Mouse (Mus musculus): ENCODE measurements around the gene Grin3a. TPM values are rescaled to one million over a fixed set of nuclear protein-coding genes. Genes with fewer than 3 reads are reported as not detected.

Gene Grin3a
- polyA plus RNA-seq, 1 experiment from 2014 or later = 2.1 TPM

DNA sequence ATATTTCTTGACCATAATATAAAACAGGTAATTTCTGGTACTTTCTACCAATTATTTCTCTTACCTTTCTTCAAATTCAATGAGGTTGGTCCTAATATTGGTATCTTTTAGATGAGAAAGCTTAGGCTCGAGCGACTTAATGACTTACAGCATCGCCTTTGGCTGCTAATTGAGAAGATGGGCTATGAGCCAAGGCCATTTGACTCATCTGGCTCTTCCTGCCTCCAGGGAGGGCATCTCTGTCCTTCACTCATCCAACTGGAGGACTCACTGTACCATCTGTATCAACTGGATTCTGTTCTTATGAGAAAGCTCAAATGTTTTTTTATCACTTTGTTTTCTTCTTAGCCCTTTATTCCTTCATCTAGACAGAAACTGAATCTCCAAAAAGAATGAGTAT lies 31.7 kb downstream of the Grin3a start:
- Histone ChIP-seq H3K27ac (ENCODE audit: low read length) (no peak overlapping the region), H3K9me3 (ENCODE audit: control insufficient read depth, low read depth, low read length) (no peaks in the 10 kb centered on the region), H3K4me2 (replicated peaks; ENCODE audit: low read depth, low read length) (no peak overlapping the region), H3K27me3 (ENCODE audit: control insufficient read depth, insufficient read depth, low read length) (no peaks in the 10 kb centered on the region), H3K36me3 (ENCODE audit: control insufficient read depth, insufficient read depth, low read length) (no peaks in the 10 kb centered on the region), H3K4me3 (ENCODE audit: low read depth, low read length) (no peak overlapping the region), H3K9ac (replicated peaks; ENCODE audit: low read depth, low read length) (no peak overlapping the region), H3K4me1 (ENCODE audit: control insufficient read depth, insufficient read depth, low read length) (no peaks in the 10 kb centered on the region)
- 84% methylated on average over 3 of the region's 3 CpGs for WGBS
- ATAC-seq (ENCODE audit: insufficient number of reproducible peaks, insufficient read depth, low FRiP score, low read depth) = no peak

- H3K4me2 ChIP-seq (replicated peaks; ENCODE audit: low read depth, low read length) = no peak overlapping the region
- no peaks in the 10 kb centered on the region for H3K36me3 ChIP-seq (ENCODE audit: control insufficient read depth, insufficient read depth, low read length)
- H3K4me3 ChIP-seq (ENCODE audit: low read depth, low read length) = no peak overlapping the region
- no peaks in the 10 kb centered on the region for H3K27me3 ChIP-seq (ENCODE audit: control insufficient read depth, insufficient read depth, low read length)
- no peak overlapping the region for H3K9ac ChIP-seq (replicated peaks; ENCODE audit: low read depth, low read length)
- no peak for ATAC-seq (ENCODE audit: insufficient number of reproducible peaks, insufficient read depth, low FRiP score, low read depth)
- no peaks in the 10 kb centered on the region for H3K4me1 ChIP-seq (ENCODE audit: control insufficient read depth, insufficient read depth, low read length)
- no peaks in the 10 kb centered on the region for H3K9me3 ChIP-seq (ENCODE audit: control insufficient read depth, low read depth, low read length)
- H3K27ac ChIP-seq (ENCODE audit: low read length) = no peak overlapping the region
These were observed 38.8 kb downstream of the Grin3a start for GRCm38 (mm10) chr4:49806791-49807190.

DNA sequence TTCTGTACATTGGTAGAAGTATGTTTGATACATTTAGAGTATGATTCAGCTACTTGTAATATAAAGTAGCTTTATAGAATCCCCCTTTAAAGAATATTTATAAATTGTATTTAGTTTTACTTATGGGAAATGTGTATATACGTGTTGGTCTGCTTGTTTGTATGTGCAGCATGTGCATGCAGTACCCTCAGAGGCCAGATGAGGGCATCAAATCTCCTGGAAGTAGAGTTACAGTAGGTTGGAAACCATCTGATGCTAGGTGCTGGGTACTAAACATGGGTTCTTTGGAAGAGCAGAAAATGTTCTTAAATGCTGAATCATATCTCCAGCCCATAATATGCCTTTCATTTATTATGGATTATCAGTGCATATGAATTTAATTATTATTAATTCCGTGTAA lies 46.2 kb downstream of the Grin3a start:
- no peak overlapping the region for H3K27ac ChIP-seq (ENCODE audit: low read length)
- no peaks in the 10 kb centered on the region for H3K36me3 ChIP-seq (ENCODE audit: control insufficient read depth, insufficient read depth, low read length)
- H3K27me3 ChIP-seq (ENCODE audit: control insufficient read depth, insufficient read depth, low read length) = no peaks in the 10 kb centered on the region
- no peak overlapping the region for H3K9ac ChIP-seq (replicated peaks; ENCODE audit: low read depth, low read length)
- no peaks in the 10 kb centered on the region for H3K9me3 ChIP-seq (ENCODE audit: control insufficient read depth, low read depth, low read length)
- no peak overlapping the region for H3K4me2 ChIP-seq (replicated peaks; ENCODE audit: low read depth, low read length)
- no peak overlapping the region for H3K4me3 ChIP-seq (ENCODE audit: low read depth, low read length)
- WGBS = 87% methylated on average over 2 of the region's 2 CpGs
- no peaks in the 10 kb centered on the region for H3K4me1 ChIP-seq (ENCODE audit: control insufficient read depth, insufficient read depth, low read length)
- ATAC-seq (ENCODE audit: insufficient number of reproducible peaks, insufficient read depth, low FRiP score, low read depth) = no peak

DNA sequence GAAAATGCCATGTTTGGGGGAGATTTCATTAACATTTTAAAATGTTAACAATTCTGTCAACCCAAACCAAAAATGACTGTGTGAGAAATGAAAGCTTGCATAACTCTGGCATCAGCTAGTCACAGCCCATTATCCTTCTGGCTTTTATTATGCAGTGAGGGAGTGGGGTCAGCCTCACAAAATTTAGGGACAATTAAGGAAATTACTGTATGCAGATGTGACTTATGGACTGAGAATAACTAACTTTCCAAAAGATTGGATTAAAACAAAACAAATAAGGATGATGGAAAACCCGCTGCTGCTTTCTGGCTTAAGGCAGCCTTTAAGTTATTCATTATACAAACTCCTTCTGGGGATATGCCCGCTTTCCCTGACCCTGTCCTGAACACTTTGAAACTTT lies 56.6 kb downstream of the Grin3a start:
- Histone ChIP-seq H3K9ac (replicated peaks; ENCODE audit: low read depth, low read length) (no peak overlapping the region), H3K27ac (ENCODE audit: low read length) (no peak overlapping the region), H3K4me3 (ENCODE audit: low read depth, low read length) (no peak overlapping the region), H3K27me3 (ENCODE audit: control insufficient read depth, insufficient read depth, low read length) (no peaks in the 10 kb centered on the region), H3K4me1 (ENCODE audit: control insufficient read depth, insufficient read depth, low read length) (no peaks in the 10 kb centered on the region), H3K4me2 (replicated peaks; ENCODE audit: low read depth, low read length) (no peak overlapping the region), H3K36me3 (ENCODE audit: control insufficient read depth, insufficient read depth, low read length) (no peaks in the 10 kb centered on the region), H3K9me3 (ENCODE audit: control insufficient read depth, low read depth, low read length) (no peaks in the 10 kb centered on the region)
- ATAC-seq (ENCODE audit: insufficient number of reproducible peaks, insufficient read depth, low FRiP score, low read depth) = no peak
- 56% methylated on average over 2 of the region's 2 CpGs for WGBS

GRCm38 (mm10) chr4:49742847-49743246 lies 102.7 kb downstream of the Grin3a start:
- Histone ChIP-seq H3K4me2 (replicated peaks; ENCODE audit: low read depth, low read length) (no peak overlapping the region), H3K27ac (ENCODE audit: low read length) (no peak overlapping the region), H3K27me3 (ENCODE audit: control insufficient read depth, insufficient read depth, low read length) (no peaks in the 10 kb centered on the region), H3K9ac (replicated peaks; ENCODE audit: low read depth, low read length) (no peak overlapping the region), H3K4me1 (ENCODE audit: control insufficient read depth, insufficient read depth, low read length) (no peaks in the 10 kb centered on the region), H3K9me3 (ENCODE audit: control insufficient read depth, low read depth, low read length) (no peaks in the 10 kb centered on the region), H3K36me3 (ENCODE audit: control insufficient read depth, insufficient read depth, low read length) (no peaks in the 10 kb centered on the region), H3K4me3 (ENCODE audit: low read depth, low read length) (no peak overlapping the region)
- WGBS = 78% methylated on average over 5 of the region's 5 CpGs
- no peak for ATAC-seq (ENCODE audit: insufficient number of reproducible peaks, insufficient read depth, low FRiP score, low read depth)

GRCm38 (mm10) chr4:49741942-49742341 lies 103.6 kb downstream of the Grin3a start:
- Histone ChIP-seq H3K27ac (ENCODE audit: low read length) (no peak overlapping the region), H3K4me3 (ENCODE audit: low read depth, low read length) (no peak overlapping the region), H3K9ac (replicated peaks; ENCODE audit: low read depth, low read length) (no peak overlapping the region), H3K4me2 (replicated peaks; ENCODE audit: low read depth, low read length) (no peak overlapping the region), H3K36me3 (ENCODE audit: control insufficient read depth, insufficient read depth, low read length) (no peaks in the 10 kb centered on the region), H3K9me3 (ENCODE audit: control insufficient read depth, low read depth, low read length) (no peaks in the 10 kb centered on the region), H3K4me1 (ENCODE audit: control insufficient read depth, insufficient read depth, low read length) (no peaks in the 10 kb centered on the region), H3K27me3 (ENCODE audit: control insufficient read depth, insufficient read depth, low read length) (no peaks in the 10 kb centered on the region)
- WGBS = 88% methylated on average over 2 of the region's 2 CpGs
- no peak for ATAC-seq (ENCODE audit: insufficient number of reproducible peaks, insufficient read depth, low FRiP score, low read depth)

DNA sequence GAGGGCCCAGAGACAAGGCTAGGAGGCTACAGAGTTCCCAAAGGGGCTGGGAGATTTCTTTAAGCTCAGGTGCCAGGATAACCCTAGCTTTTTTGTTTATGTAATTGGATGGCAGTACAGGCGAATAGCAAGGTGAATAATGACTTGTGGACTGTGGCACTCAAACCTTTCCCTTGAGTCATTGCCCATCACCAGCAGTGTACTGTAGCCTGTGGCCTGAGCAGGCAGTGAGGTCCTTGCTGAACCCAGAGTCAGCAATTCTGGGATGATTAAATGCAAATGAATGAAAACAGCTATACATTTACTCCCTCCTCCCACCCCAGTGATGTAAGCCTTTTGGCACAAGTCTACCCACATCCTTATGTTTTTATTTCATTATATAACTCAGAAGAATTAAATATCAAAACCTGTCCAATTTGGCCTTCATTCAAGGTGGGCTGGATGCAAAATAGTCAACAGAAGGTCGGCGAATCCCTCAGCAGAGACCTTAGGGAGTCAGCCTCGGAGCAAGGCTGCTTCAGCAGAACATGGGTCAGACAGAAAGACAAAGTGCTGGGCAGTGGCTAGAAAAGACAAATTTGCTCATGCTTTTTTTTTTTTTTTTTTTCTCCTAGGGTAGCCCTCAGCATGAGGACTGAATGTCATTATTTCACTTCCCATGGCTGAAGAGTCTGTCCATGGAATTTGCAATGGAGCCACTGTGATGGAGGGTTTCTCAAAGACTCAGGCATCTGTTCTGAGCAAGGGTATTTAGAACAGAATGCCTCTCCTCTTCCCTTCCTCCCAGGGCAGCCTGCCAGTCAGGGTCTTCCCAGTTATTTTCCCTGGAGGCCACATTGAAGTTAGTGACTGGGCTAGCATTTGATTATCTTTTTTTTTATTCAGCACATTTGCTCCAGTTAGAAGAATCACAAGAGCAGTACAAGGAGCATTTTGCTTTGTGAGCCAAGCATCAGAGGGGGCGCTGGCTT lies 104.5 kb downstream of the Grin3a start:
- WGBS = 73% methylated on average over 5 of the region's 5 CpGs
- ATAC-seq (ENCODE audit: insufficient number of reproducible peaks, insufficient read depth, low FRiP score, low read depth) = no peak
- Histone ChIP-seq H3K27me3 (ENCODE audit: control insufficient read depth, insufficient read depth, low read length) (no peaks in the 10 kb centered on the region), H3K9ac (replicated peaks; ENCODE audit: low read depth, low read length) (no peak overlapping the region), H3K4me1 (ENCODE audit: control insufficient read depth, insufficient read depth, low read length) (no peaks in the 10 kb centered on the region), H3K27ac (ENCODE audit: low read length) (no peak overlapping the region), H3K36me3 (ENCODE audit: control insufficient read depth, insufficient read depth, low read length) (no peaks in the 10 kb centered on the region), H3K9me3 (ENCODE audit: control insufficient read depth, low read depth, low read length) (no peaks in the 10 kb centered on the region), H3K4me3 (ENCODE audit: low read depth, low read length) (no peak overlapping the region), H3K4me2 (replicated peaks; ENCODE audit: low read depth, low read length) (no peak overlapping the region)

DNA sequence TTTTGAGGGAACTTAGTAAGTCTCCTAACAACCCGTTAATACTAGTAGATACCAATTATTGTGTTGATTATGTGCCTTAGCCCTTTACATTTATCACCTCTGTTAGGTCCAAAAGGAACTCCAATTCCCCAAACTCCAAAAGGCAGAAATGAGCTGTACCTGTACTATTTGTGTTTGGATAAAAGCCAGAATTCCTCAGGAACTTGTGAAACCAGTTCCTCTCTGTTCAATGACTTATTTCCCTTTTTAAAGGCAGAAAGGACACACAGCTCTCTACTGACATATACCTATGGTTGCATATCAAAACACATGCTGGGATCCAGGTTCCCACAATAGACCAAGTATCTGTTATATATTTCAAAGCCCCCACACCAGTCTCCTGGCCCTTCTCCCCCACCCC lies 106.0 kb downstream of the Grin3a start:
- no peak for ATAC-seq (ENCODE audit: insufficient number of reproducible peaks, insufficient read depth, low FRiP score, low read depth)
- WGBS = 66% methylated on average over 1 of the region's 1 CpGs
- Histone ChIP-seq H3K9me3 (ENCODE audit: control insufficient read depth, low read depth, low read length) (no peaks in the 10 kb centered on the region), H3K9ac (replicated peaks; ENCODE audit: low read depth, low read length) (no peak overlapping the region), H3K27ac (ENCODE audit: low read length) (no peak overlapping the region), H3K4me2 (replicated peaks; ENCODE audit: low read depth, low read length) (no peak overlapping the region), H3K4me3 (ENCODE audit: low read depth, low read length) (no peak overlapping the region), H3K27me3 (ENCODE audit: control insufficient read depth, insufficient read depth, low read length) (no peaks in the 10 kb centered on the region), H3K36me3 (ENCODE audit: control insufficient read depth, insufficient read depth, low read length) (no peaks in the 10 kb centered on the region), H3K4me1 (ENCODE audit: control insufficient read depth, insufficient read depth, low read length) (no peaks in the 10 kb centered on the region)

GRCm38 (mm10) chr4:49729326-49729725 lies 116.2 kb downstream of the Grin3a start:
- Histone ChIP-seq H3K4me3 (ENCODE audit: low read depth, low read length) (no peak overlapping the region), H3K4me2 (replicated peaks; ENCODE audit: low read depth, low read length) (no peak overlapping the region), H3K9ac (replicated peaks; ENCODE audit: low read depth, low read length) (no peak overlapping the region), H3K4me1 (ENCODE audit: control insufficient read depth, insufficient read depth, low read length) (no peaks in the 10 kb centered on the region), H3K9me3 (ENCODE audit: control insufficient read depth, low read depth, low read length) (no peaks in the 10 kb centered on the region), H3K27ac (ENCODE audit: low read length) (no peak overlapping the region), H3K27me3 (ENCODE audit: control insufficient read depth, insufficient read depth, low read length) (no peaks in the 10 kb centered on the region), H3K36me3 (ENCODE audit: control insufficient read depth, insufficient read depth, low read length) (no peaks in the 10 kb centered on the region)
- 59% methylated on average over 3 of the region's 3 CpGs for WGBS
- no peak for ATAC-seq (ENCODE audit: insufficient number of reproducible peaks, insufficient read depth, low FRiP score, low read depth)

Measured in stomach, embryonic 14.5 days (tissue).